Mouse (Mus musculus) liver, postnatal 0 days (tissue): ENCODE results near the gene Stambp. TPM values are rescaled to one million over a fixed set of nuclear protein-coding genes. Genes with fewer than 3 reads are reported as not detected.

Source experiments
- ATAC-seq: fragments of 200-750 bp; cut with Nextera tagmentation; 2 replicates; pipeline ENCODE4 v1.8.0; 2017; ENCODE audit warnings: mild to moderate bottlenecking, moderate library complexity
- DNase-seq: peaks from one replicate; pipeline ENCODE4 v3.0.0-alpha.2; 2016
- H3K27ac ChIP-seq: fragments of 300-500 bp; sonication (generic); 2 replicates; pipeline ENCODE4 v1.5.1; 2014; ENCODE audit warnings: antibody characterized with exemption, moderate library complexity, mild to moderate bottlenecking, low read depth
- H3K27me3 ChIP-seq: fragments of 300-500 bp; sonication (generic); 2 replicates; pipeline ENCODE4 v1.6.1; 2014; ENCODE audit warnings: low read length, control low read depth, mixed read lengths; ENCODE audit not compliant: insufficient read depth
- H3K36me3 ChIP-seq: fragments of 300-500 bp; sonication (generic); replicated peaks from 2 replicates; pipeline ENCODE4 v1.6.1; 2014; ENCODE audit warnings: mild to moderate bottlenecking, control low read depth, low read length, moderate library complexity, mixed read lengths; ENCODE audit not compliant: insufficient read depth
- H3K4me1 ChIP-seq: fragments of 300-500 bp; sonication (generic); 2 replicates; pipeline ENCODE4 v1.6.1; 2014; ENCODE audit warnings: antibody characterized with exemption, mild to moderate bottlenecking, control low read depth; ENCODE audit not compliant: insufficient read depth
- H3K4me2 ChIP-seq: fragments of 300-500 bp; sonication (generic); 2 replicates; pipeline ENCODE4 v1.6.1; 2014; ENCODE audit warnings: low read depth, mild to moderate bottlenecking, low read length, moderate library complexity, mixed read lengths
- H3K4me3 ChIP-seq: fragments of 300-500 bp; sonication (generic); 2 replicates; pipeline ENCODE4 v1.5.1; 2014; ENCODE audit warnings: low read depth, low read length
- H3K9ac ChIP-seq: fragments of 300-500 bp; sonication (generic); replicated peaks from 2 replicates; pipeline ENCODE4 v1.6.1; 2014; ENCODE audit warnings: mild to moderate bottlenecking, moderate library complexity
- H3K9me3 ChIP-seq: fragments of 300-500 bp; sonication (generic); 2 replicates; pipeline ENCODE4 v1.6.1; 2016; ENCODE audit warnings: mild to moderate bottlenecking, control low read depth, low read length, mixed read lengths
- CTCF ChIP-seq: sonication (generic); IDR thresholded peaks from 2 replicates; pipeline ENCODE4 v1.5.1; 2016; ENCODE audit warnings: antibody characterized with exemption, low read depth
- EP300 ChIP-seq: IDR thresholded peaks from 2 replicates; pipeline ENCODE4 v1.6.1; 2016; ENCODE audit warnings: antibody characterized with exemption, low read depth, mild to moderate bottlenecking
- WGBS: fragments of 180-500 bp; shearing (Covaris S2); extraction: QIAGEN DNeasy Blood & Tissue Kit; methylation state at CpG from one replicate; pipeline ENCODE4 v1.1.7; 2014; ENCODE audit not compliant: insufficient replicate concordance; 5-methylcytosine and 5-hydroxymethylcytosine counted together
- polyA plus RNA-seq: library from polyadenylated mRNA; unstranded; fragments of >200 nt; fragmentation: Nextera tagmentation; extraction: Ambion mirVana; gene quantifications from 2 replicates; pipeline ENCODE4 v1.2.1, GENCODE M21; 2015

The Stambp gene
- polyA plus RNA-seq, 1 experiment from 2014 or later: 9.1 TPM

DNA sequence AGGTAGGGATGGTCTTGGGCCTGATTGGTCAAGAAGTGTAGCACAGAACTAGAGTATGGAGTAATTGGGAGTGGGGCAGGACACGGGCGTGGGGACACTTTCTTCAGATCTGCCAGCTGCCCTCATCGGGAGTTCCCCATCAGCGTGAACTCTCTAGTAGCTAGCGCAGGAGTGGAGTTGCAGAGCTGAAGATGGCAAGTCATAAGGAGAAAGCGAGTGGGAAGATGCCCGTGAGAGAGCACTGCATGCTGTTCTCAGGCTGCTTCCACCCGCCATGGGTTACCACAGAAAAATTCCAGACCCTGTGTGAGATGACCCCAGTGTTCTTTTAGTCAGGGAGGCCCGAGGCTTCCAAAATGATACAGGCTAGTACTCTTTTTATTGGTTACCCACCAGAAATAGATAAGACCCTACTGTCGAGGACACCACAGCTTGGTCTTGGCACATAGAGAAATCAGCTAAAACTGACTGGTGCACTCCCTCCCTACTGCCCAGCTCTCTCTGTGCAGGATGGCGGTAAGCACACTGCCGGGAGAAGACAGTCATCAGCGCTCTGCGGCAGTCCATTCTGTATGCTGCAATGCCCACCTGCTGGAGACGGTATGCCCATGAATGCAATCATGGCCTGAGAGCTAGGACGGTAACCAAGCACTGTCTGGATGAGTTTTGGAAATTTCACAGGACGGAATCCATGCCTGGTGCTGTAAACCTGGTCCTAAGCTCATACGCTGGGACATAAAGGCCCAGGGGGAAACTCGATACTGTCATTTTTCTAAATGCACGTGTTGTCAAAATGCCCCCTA is 9.8 kb upstream of the Stambp start:
- Histone ChIP-seq H3K4me2 (no peak overlapping the region), H3K9me3 (no peaks in the 10 kb centered on the region), H3K27ac (no peak overlapping the region), H3K36me3 (no peaks in the 10 kb centered on the region), H3K4me1 (no peaks in the 10 kb centered on the region), H3K9ac (no peak overlapping the region), H3K4me3 (no peak overlapping the region), H3K27me3 (no peaks in the 10 kb centered on the region; the same call in 1 of the 2 replicates)
- ATAC-seq (no peak), DNase-seq (no peak)
- 60% methylated on average over 20 of the region's 20 CpGs for WGBS
- TF ChIP-seq EP300 (no peak), CTCF (no peak)

DNA sequence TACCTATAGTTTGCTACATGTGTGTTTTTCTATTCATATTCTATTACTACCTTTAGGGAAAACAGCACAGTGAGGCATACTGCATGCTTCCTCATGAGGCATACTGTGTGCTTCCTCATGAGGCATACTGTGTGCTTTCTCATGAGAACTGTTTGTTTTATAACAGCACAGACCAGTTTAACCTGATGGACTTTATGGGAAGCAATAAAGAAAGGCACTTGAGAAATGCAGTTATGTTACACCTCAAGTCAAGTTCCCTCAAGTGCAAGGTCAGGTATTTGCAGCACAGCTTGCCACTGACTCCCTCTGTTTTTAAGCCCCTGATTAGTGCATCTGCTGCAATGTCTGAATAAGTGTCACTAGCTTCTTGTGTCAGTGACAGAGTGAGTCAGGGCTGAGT is 5.0 kb upstream of the Stambp start:
- no peak overlapping the region for H3K9ac ChIP-seq
- no peaks in the 10 kb centered on the region for H3K9me3 ChIP-seq
- no peaks in the 10 kb centered on the region for H3K27me3 ChIP-seq
- no peak overlapping the region for H3K4me3 ChIP-seq
- ATAC-seq (no peak), DNase-seq (no peak)
- H3K27ac ChIP-seq: no peak overlapping the region
- H3K4me2 ChIP-seq: no peak overlapping the region
- no peak for TF ChIP-seq CTCF
- no peak for TF ChIP-seq EP300
- H3K4me1 ChIP-seq: peaks cover 3% of the 10 kb centered on the region
- H3K36me3 ChIP-seq: no peaks in the 10 kb centered on the region

DNA sequence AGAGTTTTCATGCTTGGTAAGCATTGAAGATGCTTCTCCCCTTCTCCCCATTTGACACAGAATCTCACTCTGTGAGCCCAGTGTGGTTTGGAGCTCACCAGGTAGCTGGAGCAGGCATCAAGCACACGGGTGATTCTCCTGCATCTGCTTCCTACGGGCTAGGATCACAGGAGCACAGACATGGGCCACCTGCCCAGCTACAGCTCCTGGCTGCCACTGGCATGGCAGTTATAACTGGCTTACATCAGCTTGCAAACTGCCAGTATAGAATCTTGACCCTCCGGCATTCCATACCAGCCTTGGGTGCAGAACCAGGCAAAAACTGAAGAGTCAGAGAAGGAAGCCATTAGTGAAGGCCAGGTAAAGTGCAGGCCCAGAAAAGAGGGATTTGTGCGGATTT is 3.1 kb upstream of the Stambp start:
- DNase-seq (no peak), ATAC-seq (no peak)
- 70% methylated on average over 4 of the region's 4 CpGs for WGBS
- no peaks in the 10 kb centered on the region for H3K36me3 ChIP-seq
- no peaks in the 10 kb centered on the region for H3K27me3 ChIP-seq
- no peak overlapping the region for H3K4me2 ChIP-seq
- no peaks in the 10 kb centered on the region for H3K9me3 ChIP-seq
- H3K4me3 ChIP-seq: no peak overlapping the region
- peaks cover 13% of the 10 kb centered on the region for H3K4me1 ChIP-seq
- TF ChIP-seq CTCF (no peak), EP300 (no peak)
- H3K9ac ChIP-seq: no peak overlapping the region
- H3K27ac ChIP-seq: no peak overlapping the region

DNA sequence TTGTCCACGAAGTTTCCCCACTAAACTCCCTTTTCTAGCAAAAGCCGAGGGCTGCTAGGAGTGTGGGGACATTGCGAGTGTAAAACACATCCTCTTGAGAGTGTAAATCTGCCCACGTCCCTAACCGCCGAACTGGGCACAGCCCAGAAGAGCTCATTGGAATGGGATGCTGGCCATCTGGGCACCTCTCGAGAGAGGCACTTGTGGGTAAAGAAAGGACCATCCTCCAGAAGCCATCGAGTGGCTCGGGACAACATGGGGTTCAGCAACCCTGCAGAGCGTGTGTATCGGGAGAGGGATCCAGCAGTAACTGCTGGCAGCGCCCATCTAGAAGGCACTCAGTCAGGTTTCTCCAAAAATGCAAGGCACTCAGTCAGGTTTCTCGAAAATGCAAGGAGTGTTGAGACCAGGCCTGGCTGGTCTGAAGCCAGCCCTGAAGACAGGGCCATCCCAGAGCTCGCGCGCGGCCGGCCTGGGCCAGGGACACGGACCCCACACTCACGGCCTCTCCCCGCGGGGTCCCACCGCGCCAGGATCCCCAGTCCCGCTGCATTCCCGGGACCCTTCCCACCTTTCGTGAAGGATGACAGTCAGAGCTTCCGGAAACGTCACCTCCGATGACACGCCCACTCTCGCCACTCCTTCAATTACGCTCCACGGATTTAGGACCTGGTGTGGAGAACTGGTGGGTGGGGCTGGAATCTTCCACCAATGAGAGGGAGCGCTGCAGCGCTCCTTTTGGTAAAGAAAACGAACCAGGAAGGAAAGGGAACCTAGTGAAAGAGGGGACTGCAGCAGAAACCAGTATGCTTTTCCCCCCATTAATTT is 475 bp downstream of the Stambp start:
- peaks cover 13% of the 10 kb centered on the region for H3K4me1 ChIP-seq
- 6% methylated on average over 37 of the region's 37 CpGs for WGBS
- H3K36me3 ChIP-seq: peaks cover 6% of the 10 kb centered on the region; the same call in 1 of the 2 replicates
- peak overlapping the region; percentile 74 for H3K9ac ChIP-seq
- peak overlapping the region; percentile 49 for H3K27ac ChIP-seq
- TF ChIP-seq EP300: no peak
- TF ChIP-seq CTCF: no peak
- peak; percentile 96 for ATAC-seq
- no peaks in the 10 kb centered on the region for H3K9me3 ChIP-seq
- DNase-seq: peak; percentile 89
- peak overlapping the region; percentile 96 for H3K4me2 ChIP-seq
- no peaks in the 10 kb centered on the region for H3K27me3 ChIP-seq
- H3K4me3 ChIP-seq: peak overlapping the region; percentile 79

DNA sequence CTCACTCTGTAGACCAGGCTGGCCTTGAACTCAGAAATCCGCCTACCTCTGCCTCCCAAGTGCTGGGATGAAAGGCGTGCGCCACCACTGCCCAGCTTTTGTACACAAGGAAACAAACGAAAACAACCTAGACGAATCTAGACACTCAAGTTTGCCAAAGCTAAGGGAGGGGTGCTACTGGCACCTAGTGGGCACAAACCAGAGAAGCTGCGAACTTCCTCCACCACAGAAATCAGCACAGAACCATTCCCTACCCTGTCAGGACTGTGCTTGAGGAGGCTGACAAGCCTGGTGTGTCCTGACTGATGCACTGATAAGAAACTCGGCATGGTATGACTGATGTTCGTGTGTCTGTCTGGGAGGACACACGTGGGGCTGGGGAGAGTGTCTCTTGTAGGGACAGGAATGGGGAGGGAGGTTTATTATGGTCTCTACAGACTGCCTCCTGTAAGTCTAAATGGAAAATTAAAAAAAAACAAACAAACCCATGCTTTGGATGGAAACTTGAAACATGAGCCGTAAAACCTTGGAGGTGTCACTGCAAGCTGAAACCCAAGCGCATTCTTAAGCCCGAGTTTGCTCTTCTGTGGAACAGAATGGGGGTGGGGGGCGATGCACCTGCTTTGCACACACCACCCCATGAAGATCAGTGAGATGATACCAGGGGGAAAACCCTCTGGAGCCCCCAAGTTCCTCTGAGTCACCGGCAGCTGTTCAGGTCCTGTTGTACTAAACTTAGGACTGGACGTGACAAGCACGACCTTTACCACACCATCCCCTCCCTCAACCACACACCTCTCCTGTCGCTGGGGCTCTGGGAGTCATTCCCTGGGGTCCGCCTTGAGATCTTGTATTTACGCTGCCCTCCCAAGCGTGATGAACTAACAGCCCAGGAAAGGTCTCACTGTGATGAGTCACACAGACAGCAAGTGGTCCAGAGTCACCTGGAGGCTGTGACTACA is 3.3 kb downstream of the Stambp start:
- no peak overlapping the region for H3K4me2 ChIP-seq
- DNase-seq (no peak), ATAC-seq (no peak)
- no peak overlapping the region for H3K27ac ChIP-seq
- H3K9ac ChIP-seq: no peak overlapping the region
- H3K4me3 ChIP-seq: no peak overlapping the region
- peaks cover 13% of the 10 kb centered on the region for H3K4me1 ChIP-seq
- 73% methylated on average over 20 of the region's 20 CpGs for WGBS
- peak; percentile 37 for TF ChIP-seq CTCF
- TF ChIP-seq EP300: no peak
- H3K36me3 ChIP-seq: peaks cover 12% of the 10 kb centered on the region
- no peaks in the 10 kb centered on the region for H3K9me3 ChIP-seq
- no peaks in the 10 kb centered on the region for H3K27me3 ChIP-seq
